Mouse (Mus musculus): ENCODE measurements around the gene Lrmda.
A peak's percentile ranks its signal among the peaks of the same experiment; 100 is the strongest.

Lrmda gene

DNA sequence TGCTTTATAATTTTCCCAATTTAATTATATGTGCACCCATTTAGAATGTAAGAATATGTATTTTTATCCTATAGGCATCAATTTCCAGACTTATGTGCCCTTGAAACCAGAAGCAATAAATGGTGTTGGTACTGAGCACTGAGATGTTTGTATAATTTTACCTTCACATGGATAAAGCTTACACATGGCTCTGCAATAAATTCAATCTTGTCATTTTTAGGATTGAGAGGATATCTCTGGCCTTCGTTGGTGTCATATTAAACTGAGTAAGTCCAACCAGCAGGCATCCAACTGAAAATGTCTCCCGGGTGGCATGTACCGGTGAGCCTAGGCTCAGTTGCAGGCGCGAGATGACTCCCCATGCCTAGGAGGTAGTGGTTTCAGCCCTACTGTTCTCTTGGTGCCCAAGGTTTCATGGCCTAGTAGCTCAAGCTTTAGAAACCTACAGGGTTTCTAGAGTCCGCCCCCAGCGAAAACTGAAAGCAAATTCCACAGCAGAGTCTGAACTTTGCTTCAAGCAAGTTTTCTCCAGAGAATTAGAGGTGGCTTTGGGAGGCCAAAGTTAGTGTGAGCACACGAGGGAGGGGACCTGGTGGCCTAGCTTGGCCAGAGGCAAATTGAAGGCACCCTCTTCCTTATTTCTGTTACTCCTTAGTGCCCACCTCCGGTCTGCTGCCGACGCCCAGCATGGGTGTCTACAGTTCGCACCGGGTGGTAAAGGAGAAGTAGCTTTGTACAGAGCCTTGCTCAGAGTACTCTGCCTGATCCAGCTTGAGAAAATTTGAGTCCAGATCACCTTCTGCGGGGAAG lies 26.1 kb upstream of the Lrmda start:
- DNase-seq: no peak

DNA sequence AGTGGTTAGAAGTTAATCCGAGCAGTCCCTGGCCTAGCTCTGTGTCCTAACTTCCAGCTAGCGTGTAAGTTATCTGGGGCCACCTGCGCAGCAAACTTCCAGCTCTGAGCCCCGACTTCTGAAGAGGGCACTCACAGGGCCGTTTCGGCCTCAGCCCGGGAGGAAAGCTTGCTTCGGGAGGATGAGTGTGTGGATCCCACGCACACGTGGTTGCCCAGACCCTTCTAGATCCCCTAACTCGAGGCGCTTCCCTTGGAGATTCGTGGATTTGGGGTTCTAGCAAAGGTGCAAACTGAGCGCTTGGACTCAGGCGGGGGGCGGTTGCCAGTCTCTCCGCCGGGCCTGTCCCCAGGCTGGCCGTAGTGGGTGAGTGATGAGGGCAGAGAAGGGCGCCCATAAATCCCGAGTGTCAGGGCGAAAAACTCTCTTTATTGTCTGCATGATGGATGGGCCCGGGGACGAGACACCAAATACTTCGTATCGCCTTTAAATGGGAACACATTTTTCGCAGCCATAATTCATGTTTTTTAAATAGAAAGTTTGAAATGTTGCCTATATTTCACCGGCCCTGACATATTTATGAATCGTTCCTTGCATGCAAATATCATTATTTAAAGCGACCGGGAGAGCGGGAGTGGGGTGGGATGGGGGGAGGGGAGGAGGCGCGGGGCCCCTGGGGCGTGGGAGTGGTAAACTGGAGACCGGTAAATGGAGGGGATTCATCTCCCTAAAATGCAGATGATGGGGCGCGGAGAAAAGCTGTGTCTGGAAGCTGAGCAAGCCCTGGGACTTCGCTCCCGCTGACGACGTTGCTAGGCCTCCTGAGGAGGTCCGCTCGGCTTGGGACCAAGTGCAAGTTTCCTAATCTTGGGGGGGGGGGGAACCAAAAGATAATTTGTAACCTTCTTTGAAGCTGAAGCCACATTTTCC lies 25.2 kb upstream of the Lrmda start:
- no peak for DNase-seq

DNA sequence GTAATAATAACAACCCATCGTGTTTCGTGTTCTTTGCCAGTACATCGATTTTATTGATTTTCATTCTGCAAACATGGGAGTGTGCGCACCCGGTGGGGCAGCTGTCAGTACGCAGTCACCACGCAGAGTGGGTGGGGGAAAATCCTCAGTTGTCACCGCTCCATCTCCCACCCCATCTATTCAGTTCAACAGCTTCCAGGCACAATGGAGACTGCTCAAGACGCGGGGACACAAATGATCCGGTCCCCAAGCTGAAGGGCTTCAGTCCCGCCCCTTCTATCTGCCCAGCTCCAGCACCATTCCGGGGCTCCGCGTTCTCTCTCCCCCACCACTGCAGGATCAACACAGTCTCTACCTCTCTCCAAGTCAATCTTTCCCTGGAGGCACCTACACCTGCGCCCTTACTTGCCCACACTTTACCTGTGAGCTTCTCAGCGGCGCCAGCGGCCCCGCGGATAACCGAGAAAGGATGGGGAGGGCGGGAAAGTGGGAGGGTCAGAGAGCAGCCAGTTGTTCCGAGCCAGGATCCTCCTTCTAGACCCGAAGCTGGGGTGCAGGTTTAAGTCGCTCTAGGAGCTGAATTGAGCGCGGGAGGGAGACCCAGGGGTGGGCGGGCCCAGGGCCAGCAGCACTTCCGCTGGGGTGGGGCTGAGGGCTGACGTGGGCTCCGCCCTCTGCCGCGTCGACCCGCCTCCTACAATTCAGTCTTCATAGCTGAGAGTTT lies 24.3 kb upstream of the Lrmda start:
- no peak for DNase-seq

- DNase-seq: no peak
These were observed 19.9 kb upstream of the Lrmda start for GRCm38 (mm10) chr14:21999588-21999987.

DNA sequence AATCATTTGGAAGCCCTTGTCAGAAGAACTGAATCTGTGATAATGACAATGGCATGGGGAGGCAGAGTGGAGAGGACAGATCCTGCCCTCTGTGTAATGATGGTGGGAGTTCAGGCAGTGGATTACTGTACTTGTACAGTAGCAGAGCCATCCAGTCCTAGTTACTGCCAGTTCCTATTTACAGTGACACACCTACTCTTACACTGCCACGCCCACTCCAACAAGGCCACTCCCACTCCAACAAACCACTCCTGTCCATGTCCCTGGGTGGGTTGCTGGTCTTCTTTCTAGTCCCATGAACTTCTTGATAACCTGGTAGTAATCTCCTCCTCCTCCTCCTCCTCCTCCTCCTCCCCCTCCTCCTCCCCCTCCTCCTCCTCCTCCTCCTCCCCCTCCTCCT lies 16.3 kb upstream of the Lrmda start:
- no peak for DNase-seq

DNA sequence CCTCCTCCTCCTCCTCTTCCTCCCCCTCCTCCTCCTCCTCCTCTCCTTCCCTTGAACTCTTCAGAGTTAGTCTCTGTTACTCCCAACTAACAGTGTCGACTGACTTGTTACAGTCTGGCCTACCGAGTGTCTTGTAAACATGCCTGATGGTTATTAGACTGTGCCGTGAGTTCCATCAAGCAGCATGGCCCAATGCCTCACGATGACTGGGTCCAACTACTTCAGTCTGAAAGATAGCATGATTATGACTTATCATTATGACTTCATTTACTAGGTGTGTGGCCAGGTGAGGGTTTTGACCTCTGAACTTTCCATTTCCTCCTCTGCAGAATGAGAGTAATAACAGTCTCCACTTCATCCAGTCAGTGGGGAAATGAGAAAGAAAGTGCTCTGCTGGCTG lies 15.9 kb upstream of the Lrmda start:
- DNase-seq: no peak

DNA sequence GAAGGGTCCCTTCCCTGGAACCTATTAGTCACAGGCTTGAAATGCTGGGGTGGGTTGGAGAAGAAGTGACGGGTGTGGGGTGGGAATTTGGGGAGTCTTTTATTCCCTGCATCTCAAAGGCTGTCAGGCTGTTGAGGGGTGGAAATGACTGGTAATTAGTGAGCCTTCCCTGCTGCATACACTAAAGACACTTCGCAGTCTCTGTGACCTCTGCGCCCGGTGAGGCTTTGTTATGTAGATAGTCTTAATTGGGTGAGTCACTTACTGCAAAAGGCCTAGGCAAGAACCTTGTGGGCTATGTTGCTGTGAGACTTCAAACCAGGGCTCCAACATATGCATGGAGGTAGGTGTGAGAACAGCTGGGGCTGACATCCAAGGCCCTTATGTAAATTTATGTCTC lies 14.6 kb upstream of the Lrmda start:
- DNase-seq: no peak

DNA sequence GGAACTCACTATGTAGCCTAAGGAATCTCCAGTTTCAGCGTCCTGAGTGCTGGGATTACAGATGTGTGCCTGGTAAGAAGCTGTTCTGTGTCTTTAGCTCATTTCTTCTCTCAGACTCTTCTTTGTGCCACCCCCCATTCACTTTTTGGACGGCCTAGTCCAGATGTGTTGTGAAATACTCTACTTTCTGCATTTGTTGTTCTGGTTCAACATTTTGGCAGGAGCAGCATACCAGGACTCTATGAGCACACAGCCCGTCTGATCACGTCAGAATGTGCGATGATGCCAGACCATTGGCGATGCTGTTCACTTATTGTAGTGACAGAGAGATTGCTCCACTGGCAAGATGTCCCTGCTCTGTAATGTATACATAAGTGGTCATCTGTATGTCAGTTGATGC lies 12.5 kb upstream of the Lrmda start:
- DNase-seq: no peak

DNA sequence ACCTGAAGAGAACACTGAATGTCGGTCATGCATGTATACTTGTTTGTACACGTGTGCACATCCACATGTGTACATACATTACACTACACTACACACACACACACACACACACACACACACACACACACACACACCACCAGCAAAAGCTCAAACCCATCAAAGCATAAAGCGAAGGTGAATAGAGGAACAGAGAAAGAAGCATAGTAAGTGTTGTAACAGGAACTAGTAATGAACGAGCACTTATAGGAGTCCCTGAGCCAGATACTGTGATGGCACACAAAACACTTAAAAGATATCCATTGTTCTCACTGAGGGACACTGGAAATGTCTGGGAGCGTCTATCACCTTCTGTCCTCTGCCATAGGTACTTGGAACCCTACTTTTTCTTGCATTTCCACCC lies 5.2 kb upstream of the Lrmda start:
- no peak for DNase-seq

GRCm38 (mm10) chr14:22014781-22015180 lies 4.7 kb upstream of the Lrmda start:
- DNase-seq: no peak

DNA sequence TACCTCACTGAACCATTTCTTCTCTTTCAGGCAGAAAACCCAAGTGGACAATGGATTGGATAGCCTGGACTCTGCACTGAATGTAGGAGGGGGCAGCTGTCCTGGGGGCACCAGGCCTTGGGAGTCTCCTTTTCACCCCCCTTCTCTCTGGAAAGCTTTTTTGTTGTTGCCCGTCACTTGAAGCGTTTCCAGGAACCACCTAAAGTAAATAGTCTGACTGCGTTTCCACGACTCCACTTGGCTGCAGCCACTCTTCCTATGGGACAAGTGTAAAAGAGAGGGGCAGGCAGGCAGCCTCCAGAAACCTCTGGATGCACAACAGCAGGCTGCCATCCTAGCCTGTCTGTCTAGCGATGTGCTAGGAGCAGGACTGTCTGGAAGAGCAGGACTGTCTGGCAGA lies 2.5 kb upstream of the Lrmda start:
- DNase-seq: no peak

GRCm38 (mm10) chr14:22019949-22020845 lies 685 bp downstream of the Lrmda start:
- DNase-seq: no peak

GRCm38 (mm10) chr14:22020885-22021284 lies 1.4 kb downstream of the Lrmda start:
- DNase-seq: peak; percentile 24

GRCm38 (mm10) chr14:22023533-22023932 lies 4.0 kb downstream of the Lrmda start:
- no peak for DNase-seq

DNA sequence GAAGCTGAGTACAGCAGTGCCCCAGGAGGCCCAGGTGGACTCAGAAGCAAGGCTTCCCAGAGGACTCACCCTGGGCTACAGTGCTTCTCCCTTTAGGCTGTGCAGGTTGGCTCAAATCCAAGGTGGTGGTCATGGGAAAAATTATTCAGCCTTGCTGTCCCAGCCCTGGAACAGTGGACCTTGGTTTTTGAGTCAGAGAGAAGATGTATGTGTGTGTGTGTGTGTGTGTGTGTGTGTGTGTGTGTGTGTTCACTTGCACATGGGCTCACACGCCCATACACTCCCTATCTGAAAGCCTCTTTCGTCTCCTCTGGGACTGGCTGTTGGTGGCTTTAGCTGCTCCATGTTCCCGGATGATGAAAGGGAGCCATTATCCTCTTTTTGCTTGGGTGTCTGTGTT lies 16.4 kb downstream of the Lrmda start:
- DNase-seq: no peak

DNA sequence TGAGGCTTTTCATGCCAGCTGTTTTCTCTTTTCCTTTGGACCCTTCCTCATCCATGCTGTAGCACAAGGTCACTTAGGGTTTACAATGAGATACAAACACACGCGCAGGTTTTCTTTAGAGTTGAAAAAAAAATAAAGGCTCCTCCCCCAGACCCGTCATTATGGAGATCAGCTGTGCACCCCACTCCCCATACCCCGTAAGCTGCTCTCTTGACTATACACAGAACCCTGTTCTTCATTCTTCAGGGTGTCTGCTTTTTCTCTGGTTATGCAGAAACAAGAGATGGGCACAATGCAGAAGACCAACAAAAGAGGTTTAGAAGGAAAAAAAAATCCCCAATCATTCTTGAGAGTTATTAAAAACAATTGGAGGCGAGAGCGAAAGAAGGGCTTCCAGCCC lies 16.8 kb downstream of the Lrmda start:
- no peak for DNase-seq

DNA sequence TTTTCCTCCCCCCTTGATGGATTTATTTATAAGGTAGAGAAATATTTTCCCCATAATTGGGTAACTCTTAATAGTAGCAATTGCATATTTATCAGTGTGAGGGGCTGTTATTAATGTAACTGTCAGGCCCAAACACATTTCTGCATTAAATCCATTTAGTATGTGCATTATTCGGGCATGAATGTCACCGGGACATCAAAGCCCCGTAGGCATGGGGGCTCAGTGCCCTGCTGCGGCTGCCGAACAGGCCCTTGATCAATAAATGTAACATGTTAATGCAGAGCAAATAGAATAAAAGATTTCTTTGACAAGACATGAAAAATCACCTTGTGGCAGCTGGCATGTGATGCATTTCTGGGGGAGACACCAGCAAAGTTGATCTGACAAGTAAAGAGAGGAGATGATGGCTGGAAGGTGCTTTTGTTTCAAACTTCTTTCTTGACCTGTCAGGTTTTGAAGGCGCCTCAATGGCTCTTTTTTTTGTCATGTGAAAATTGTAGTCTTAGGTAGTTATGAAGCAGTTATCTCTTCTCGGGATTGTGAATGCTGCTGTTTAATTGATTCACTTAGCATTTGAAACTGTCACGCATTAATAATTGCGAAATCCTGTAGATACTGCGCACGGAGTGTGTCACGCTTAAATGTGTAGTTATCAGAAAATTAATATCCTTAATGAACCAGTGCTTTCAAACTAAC lies 17.4 kb downstream of the Lrmda start:
- DNase-seq: no peak

GRCm38 (mm10) chr14:22037498-22038131 lies 18.1 kb downstream of the Lrmda start:
- no peak for DNase-seq

GRCm38 (mm10) chr14:22042146-22042545 lies 22.6 kb downstream of the Lrmda start:
- no peak for DNase-seq

DNA sequence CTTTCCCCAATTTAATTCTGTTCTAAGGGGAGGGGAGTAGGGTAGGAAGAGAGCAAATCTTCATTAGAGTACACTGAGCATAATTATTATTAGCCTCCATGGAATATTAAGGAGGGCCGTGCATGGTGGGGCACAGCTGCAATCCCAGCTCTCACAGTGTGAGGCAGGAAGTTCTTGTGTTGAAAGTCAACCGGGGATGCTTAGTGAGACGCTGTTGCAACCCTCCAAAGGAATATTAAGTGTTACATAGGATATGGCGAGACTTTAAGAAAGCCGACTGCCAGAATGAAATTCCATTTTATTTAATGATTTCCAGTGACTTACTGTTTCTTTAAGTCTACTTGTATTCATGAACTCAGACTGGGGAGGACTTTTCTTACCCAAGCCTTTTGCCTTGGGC lies 23.9 kb downstream of the Lrmda start:
- no peak for DNase-seq

GRCm38 (mm10) chr14:22046262-22046856 lies 26.8 kb downstream of the Lrmda start:
- no peak for DNase-seq

Measured in cerebellum, adult 9-10 months (tissue).